Mouse (Mus musculus) megakaryocyte, adult 5-6 weeks (primary cell): ENCODE data around the gene Wnt3a. TPM values are rescaled to one million over a fixed set of nuclear protein-coding genes. Genes with fewer than 3 reads are reported as not detected.
"Not testable (repeated sequence)": the region's sequence is repeated elsewhere in the genome, so short reads cannot be mapped to it uniquely, and the experiment has no call there.

Experiments used
- ATAC-seq: 2 replicates; pipeline ENCODE4 v1.8.0; 2016; ENCODE audit warnings: mild to moderate bottlenecking, inconsistent platforms; ENCODE audit not compliant: poor library complexity, severe bottlenecking
- total RNA-seq, 2 experiments: library from RNA; stranded (forward) in 1 of 2; stranded (reverse) in 1 of 2; fragments of 153-499, 151-499 nt in 1 of 2; fragments of 221-1000, 200-1000 nt in 1 of 2; gene quantifications; 2 replicates each; pipeline versions ENCODE4 v1.2.3 to v1.2.4; 2015 to 2017

The Wnt3a gene
- total RNA-seq, 2 experiments from 2014 or later, result not detected

DNA sequence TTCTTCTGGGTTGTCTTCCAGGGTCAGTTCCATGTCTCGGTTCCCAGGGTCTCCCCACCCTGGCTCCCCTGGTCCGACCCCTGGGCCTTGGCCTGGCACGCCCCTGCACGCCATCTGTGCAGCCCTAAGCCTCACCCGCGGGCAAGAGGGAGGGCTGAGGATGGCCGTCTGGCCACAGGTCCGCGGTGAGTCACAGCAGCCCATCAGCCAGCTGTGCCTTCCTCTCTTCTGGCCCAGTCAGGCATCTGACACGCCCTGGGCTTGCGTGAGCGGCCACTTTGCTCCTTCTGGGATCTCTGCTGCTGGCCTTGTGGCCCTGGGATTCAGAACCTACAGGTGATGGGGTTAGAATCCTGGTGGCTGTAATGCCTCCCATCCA, 17.6 kb upstream of the Wnt3a start:
- no peak for ATAC-seq

DNA sequence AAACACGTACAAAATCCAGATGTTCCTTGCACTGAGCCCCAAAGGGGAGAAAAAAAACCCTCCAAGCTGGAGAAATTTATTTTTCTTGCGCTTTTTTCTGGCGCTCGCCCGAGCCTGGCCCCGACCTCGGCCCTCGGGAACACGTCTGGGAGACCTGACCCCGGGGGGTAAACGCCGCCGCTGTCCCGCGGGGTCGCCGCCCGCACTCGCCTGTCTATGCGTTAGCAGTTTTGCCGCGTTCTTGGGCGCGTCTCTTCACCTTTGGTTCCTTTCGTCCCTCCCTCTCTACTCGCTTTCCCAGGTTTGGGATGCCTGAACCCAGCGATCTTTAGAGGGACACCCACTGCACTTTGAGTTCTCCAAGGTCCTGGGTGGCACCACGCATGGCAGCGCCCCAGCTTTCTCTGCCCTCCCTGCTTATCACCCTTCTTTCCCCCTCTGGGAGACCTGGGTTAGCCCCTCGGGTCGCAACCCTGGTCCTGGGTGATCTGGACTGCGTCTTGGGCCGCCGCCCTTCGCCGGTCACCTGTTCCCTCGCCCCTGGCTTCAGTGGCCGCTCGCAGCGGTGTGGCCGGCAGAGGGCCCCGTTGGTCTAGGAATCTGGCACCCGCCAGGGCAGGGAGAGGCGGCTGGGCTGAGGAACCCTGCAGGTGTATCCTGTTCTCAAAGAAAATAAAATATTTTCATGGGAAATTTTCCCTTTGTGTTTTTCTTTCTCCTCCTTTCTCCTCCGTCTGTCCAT, 17.0 kb upstream of the Wnt3a start:
- peak; percentile 77 for ATAC-seq

DNA sequence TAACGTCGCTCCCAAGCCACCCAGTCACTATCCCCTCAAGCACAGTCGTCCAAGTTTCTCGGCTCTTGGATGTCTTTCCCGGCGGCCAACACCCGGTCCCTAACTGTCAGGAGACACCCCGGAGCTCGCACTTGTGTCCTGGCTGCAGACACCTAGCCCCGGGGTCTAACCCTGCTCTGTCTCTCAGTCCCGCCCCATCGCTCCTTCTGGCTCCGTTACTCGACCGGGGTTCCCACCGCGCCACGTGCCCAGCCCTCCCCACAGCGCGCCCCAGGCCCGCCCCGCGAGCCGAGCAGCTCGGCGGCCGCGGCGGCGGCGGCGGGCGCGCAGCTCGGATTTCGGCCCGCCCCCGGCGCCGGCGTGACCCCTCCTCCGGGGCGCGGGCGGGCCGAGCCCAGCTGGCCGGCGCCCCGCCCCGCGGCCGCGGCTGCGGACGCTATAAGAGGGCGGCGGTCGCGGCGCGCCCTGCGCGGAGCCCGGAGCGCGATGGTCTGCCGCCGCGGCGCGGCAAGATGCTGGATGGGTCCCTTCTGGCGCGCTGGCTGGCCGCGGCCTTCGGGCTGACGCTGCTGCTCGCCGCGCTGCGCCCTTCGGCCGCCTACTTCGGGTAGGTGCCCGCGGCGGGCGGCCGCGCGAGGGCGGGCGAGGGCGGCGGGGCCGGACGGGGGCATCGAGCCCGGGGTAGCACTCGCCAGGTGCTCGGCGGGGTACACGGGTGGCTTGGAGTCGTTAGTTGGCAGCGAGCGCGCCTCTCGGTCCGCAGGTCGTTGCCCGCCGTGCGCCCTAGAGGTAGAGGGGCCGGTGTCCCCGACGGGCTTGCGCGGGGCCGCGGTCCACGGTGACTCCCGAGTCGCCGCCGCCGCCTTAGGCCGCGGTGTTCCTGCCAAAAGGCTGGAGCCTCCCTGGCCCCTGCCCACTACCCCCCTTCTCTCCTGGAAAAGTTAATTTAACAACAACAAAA, 16.2 kb upstream of the Wnt3a start, which contains the start of gene Wnt9a:
Wnt9a (plus strand) TSS at position 468 of the 961 bp plus-strand sequence.
- ATAC-seq, result no peak

DNA sequence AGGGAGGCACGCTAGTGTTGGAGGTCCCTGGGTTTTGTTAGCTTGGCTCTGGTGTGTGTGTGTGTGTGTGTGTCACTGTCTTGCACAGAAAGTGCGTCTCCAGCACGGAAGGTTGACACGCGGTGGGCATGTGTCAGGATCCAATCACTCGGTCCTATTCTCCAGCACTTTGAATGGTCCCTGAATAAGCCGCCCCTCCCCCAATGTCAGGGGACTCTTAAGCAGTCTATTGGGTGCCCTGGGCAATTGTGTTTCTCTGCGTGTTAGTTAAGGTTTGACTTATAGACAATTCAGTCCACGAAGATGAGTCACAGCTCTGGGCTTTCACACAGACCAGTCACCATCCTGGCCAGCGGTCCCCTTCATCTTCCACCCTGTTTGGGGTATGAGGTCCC, 15.3 kb upstream of the Wnt3a start:
- no peak for ATAC-seq

DNA sequence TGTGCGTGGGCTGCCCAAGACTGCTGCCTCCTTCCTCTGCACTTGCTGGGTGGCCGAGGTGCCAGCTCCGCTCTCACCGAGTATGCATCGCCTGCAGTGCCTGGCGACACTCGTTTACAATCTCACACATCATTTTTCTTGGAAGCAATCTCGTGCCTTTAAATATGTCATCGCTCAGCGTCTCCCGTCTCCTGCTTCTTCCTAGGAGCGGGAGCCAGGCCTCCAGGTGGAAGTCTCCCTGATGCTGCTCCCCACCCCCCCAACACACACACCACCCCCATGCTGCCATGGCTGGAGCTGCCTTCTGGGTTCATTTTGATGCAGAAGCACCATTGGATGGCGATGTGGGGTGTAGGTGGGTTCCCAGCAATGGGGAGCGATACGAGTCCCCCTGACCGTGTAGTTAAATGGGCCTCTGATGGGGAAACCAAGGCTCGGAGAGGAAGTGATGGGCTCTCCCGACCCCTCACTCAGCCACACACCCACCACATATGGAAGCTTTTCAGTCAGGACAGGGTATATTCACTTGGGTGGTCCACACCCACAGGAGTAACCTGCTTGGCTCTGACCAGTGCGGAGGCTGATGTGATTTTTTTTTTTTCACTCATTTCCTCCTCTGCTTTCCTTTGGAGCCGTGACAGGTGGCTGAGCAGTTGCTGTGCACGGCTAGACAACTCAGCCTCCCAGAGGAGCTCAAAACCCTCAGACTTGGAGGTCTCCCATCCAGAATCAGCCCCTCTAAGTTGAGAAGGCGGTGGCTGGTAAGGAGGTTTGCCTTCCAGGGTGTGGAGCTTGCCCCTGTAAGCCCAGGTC, 14.7 kb upstream of the Wnt3a start:
- no peak for ATAC-seq

DNA sequence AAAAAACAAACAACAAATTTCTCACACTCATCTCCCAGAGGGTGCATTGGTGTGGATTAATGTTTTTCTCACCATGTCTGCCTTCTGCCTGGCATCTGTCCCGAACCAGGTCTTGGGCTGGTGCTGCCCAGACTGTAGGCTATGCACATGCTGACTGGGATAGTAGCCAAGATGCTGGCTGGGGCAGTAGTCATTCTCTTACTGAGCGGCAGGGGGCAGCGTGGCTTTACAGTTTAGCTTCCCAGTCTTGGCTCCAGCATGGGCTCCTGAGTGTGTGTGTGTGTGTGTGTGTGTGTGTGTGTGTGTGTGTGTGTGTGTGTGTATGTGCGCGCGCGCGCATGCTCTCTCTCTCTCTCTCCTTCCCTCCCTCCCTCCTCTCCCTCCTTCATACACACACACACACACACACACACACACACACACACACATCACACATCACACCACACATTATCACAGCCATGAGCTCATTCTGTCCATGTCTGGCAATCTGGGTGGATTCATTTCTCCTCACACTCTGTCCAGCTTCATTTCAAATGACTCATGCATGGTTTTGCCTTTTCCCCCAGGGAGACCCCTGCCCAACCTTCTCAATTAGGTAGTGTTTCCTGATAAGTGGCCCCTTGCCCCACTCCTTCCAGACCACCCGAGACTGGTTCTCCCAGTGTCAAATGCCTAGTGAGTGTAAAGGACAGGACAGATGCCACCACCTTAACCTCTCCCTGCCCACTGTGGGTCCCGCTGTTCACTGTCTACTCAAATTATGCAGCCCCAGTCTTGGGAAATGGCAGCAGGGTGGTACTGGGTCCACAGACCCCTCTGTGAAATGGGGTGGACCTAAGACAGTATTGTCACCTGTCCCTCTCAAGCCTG, 12.4 kb upstream of the Wnt3a start:
- ATAC-seq, result peak; percentile 78

DNA sequence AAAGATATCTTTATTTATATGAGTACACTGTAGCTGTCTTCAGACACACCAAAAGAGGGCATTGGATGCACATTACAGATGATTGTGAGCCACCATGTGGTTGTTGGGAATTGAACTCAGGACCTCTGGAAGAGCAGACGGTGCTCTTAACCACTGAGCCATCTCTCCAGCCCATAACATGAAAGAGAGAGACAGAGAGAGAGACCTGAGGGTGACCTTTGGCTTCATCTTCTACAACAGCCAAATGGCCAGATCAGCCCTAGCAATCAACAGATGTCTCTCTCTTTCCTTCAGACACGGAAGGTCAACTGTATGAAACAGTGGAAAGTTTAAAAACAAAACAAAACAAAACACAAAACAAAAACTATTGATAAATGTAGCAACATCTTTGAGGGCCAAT, 10.5 kb upstream of the Wnt3a start:
- ATAC-seq, result not testable (repeated sequence)

DNA sequence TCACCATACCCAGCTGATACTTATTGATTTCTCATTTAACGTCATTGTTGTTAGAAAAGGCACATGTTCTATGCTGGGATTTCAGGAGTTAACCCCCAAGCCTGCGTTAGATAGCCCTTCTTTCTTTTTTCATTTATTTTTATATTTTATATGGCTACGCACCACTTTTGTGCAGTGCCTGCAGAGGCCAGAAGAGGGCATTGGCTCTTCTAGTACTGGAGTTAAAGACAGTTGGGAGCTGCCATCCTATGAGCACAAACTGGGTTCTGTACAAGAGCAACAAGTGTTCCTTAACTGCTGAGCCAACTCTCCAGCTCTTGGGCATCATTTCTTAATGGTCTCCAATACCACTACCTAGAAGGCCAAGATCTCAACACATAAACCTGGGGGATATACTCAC, 9.6 kb upstream of the Wnt3a start:
- no peak for ATAC-seq

DNA sequence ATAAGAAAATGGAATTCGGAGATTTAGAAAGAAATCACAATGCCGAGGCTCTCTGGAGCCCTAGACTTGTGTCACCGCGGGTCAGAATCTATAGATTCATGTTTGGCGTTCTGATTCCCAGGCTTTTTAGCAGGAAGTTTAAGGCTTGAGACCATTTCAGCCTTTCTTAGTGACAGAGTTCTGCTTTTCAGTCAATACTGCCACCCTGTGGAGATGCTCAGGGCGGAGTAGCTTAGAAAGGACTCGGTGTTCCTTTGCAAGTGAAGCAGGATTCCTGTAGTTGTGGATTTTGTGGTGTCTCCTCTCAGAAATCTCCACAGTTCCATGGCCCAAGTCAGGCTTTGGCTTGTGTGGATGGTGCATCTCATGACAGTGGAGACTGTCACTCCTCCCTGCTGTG, 7.4 kb upstream of the Wnt3a start:
- ATAC-seq, result no peak

DNA sequence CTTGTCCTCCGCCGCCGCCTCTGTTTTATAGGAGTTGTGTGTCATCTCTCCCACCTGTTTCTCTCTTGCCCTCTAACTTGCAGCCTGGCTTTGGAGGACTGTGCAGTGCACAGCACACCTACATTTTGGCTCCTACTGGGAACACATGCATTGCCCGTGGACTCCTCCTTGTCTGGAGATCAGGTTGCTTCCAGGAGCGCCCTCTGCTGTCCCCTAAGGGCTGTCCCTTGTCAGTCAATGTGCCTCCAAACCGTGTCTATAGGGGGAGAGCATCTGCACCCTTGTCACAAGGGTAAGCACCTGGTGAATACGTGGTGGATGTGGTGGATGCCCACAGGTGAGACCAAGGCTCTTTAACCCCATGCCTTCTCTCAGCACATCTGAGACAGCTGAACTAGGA, 3.1 kb upstream of the Wnt3a start:
- ATAC-seq, result no peak

DNA sequence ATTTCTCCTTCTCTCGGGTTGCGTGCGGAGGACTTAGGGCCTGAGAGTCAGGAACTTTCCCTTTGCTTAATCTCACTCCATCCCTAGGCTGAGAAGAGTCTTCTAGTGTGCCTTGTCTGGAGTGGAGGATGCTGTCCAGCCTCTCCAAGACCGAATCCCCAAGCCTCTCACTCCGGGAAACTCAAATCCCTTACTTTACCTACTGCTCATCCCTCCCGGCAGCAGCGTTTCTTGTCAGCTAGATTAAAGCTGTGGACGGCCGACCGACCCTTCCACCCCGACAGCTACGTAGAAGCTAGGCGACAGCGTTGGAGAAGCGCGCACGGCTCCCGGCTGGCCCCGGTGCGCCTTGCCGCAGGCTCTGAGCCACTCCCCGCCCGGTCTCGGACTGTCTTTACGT, 846 bp downstream of the Wnt3a start:
- no peak for ATAC-seq

DNA sequence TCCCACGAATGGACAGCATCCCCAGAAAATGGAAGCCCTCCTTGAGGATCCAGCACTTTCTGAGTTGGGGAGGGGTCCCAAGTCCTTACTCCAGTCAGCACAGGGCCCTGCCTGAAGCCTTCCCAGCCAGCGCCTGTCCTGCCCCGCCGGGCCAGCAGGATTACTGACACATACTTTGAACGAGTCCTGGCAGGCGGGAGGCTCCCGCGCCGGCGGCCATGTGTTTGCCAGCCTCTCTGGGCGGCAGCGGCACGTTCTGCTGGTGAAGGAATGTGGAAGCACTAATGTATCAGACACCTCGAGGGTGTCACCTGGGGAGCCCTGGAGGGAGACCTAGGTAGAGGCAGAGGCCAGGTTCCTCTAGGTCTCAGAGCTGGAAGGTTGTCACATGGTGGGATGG, 6.4 kb downstream of the Wnt3a start:
- no peak for ATAC-seq

DNA sequence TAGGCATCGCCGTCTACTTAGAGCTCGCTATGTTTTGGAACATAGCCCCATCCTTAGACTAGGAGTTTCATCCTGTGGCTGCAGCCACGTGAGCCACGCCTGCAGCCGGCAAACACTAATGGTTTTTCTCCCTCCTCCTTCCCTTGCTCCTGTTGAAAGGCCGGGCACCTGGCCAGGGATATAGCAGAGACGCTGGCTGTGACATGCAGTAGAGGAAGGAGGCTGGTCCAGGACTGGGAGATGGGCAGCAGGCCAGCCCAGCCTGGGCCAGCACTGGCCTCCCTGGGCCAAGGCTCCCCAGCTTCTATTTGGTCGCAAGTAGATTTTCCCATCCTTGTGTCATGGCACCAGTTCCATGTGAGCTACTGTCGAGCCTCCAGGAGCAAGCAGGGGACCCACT, 7.6 kb downstream of the Wnt3a start:
- no peak for ATAC-seq

DNA sequence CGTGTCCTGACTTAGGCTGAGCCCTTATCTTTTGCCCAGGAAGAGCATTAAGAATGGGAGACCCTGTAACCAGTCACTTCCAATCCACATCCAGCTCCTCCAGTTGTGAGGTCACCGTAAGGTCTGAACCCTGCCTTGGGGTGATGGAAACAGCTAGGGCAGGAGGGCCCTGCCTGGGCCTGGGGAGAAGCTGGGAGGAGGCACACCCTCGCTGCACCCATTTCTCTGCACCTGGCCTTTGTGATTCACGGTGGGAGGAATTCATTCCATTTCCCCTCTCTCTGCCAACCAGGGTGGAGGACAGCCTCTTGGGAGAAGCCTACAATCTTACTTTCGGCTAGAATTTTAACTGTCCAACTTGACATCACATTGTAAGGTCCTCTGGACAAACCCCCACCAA, 8.4 kb downstream of the Wnt3a start:
- ATAC-seq, result no peak

DNA sequence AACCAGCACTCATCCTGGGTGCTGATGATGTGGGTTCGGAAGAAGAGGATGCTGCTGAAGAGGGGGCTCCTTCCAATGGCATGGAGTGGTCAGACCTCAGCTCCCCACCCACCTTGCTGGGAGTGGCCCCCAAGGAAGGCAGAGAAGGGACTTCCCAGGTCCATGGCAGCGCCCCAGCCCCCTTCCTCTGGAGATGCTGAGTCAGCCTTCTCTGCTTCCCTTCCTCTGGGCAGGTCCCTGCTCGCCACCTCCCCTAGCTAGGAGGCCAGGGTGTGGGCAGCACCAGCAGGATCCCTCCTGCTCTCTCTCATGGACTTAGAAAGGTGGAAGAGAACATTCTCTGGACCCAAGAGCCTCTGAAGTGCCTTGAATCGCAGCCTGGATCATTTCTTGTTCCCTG, 12.5 kb downstream of the Wnt3a start:
- no peak for ATAC-seq

DNA sequence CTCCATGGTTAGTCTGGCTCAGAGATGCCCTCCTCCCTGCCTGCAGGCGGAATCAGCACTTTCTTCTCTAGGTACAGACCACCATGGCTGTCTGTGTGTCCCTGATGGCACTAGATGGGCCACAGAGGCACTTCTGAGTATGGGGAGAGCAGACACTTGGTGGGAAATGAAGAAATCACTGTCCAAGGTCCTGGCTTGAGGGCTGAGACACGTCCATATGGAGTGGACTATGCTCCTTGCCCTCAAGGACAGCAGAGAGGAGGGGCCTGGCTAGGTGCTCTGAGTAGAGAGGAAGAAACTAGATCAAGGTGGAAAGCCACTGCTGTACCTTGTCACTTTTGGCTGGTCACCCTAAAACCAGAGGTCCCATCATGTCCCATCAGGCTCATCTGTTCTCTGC, 13.7 kb downstream of the Wnt3a start:
- ATAC-seq, result no peak

DNA sequence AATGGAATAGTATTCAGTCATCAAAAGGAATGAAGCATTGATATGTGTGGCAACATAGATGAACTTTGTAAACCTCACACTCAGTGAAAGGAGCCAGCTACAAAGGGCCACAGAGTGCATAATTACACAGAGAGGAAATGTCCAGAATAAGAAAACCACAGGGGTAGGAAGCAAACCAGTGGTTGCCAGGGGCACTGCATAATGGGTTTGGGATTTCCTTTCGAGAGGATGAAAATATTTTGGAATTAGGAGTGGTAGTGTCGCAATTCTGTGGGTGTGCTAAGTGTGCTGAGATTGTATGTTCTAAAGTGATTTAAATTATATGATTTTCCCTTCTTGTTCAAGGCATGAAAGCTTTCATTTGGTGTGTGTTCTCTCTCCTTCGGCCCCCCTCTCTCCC, 16.4 kb downstream of the Wnt3a start:
- ATAC-seq, result no peak

DNA sequence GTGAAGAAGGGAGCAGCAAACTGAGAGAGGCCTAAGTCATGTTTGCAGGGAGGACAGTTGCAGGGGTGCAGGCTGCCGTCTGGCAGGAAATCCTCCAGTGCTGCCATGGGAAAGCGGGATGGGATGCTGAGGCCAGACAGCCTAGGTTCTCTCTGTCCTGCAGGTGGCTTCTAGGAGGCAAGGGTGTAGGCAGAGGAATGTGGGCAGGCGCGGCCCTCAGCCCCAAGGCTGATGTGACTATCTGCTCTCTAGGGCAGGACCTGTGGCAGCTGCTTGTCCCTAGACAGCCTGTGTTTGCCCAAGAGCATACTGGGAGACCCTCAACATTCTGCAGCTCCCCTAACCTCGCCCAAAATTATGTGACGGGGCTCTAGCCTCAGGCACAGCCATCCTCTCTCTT, 23.8 kb downstream of the Wnt3a start:
- no peak for ATAC-seq

DNA sequence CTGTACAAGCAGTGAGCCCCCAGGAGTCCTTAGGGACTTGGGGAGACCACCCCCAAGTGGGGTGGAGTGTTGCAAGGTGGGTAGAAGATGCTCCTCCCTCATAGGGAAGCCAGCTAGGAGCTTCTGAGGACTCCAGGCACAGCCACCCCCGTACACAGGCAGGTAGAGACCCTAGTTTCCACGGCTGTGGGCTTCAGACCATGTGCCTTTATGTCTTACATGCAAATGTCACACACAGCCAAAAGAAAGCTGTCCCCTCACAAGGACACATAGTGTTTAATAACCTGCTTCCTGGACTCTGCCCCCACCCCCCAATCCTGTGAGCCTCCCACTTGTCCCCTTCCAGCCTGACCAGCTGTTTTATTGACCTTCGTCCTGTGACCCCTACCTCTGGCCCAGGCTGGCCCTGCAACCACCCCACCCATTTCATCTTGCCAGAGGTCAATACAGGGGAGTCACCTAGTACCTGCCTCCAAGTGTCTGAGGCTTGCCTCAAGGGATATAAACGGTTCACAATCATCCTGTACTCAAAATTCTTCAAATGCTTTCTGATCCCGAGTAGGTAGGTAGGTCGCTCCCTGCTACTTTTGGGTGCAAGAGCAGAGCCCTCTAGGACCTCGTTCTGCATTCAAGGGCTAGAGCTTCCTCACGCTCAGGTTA, 25.3 kb downstream of the Wnt3a start:
- ATAC-seq, result no peak

DNA sequence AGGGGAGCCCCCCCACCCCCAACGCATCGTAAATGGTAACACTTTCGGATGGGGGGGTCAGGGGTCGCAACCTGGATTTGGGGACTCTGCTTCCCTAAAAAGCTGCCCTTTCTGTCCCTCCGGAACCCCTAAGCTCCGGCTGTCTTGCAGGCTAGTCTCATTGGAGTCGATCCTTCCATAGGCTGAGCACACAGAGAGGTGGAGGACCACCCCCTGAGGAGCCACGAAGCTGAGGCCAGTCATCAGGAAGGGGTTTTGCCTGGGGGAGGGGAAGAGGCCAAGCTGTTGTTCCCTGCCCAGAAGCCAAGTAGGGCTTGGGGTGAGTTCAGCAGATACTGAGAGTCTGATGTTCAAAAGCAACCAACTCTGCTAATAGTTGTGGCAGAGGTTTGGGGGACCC, 26.0 kb downstream of the Wnt3a start:
- ATAC-seq, result no peak
